Mouse (Mus musculus) fibroblast of lung, adult 2 months (primary cell): ENCODE measurements around the gene Tomm7.
"Not testable (repeated sequence)": the region's sequence is repeated elsewhere in the genome, so short reads cannot be mapped to it uniquely, and the experiment has no call there.

Experiments
- DNase-seq: peaks from one replicate; pipeline ENCODE4 v3.0.0-alpha.2; 2011; ENCODE audit warnings: low read depth

The Tomm7 gene

GRCm38 (mm10) chr5:23843674-23844530 is at the start of gene Tomm7:
Tomm7 (minus strand) TSS chr5:23844161.
- DNase-seq, result peak; percentile 97

GRCm38 (mm10) chr5:23893156-23893863 is 49.3 kb upstream of the Tomm7 start:
- no peak for DNase-seq

GRCm38 (mm10) chr5:23890734-23891133 is 46.8 kb upstream of the Tomm7 start:
- DNase-seq, result peak; percentile 15

- DNase-seq, result no peak
Observed at GRCm38 (mm10) chr5:23889461-23889860, 45.5 kb upstream of the Tomm7 start.

GRCm38 (mm10) chr5:23887111-23887510 is 43.1 kb upstream of the Tomm7 start:
- no peak for DNase-seq

GRCm38 (mm10) chr5:23874457-23874856 is 30.5 kb upstream of the Tomm7 start:
- no peak for DNase-seq

GRCm38 (mm10) chr5:23872586-23872985 is 28.6 kb upstream of the Tomm7 start:
- no peak for DNase-seq

- not testable (repeated sequence) for DNase-seq
Observed at GRCm38 (mm10) chr5:23871323-23871722, 27.4 kb upstream of the Tomm7 start.

- no peak for DNase-seq
Observed at GRCm38 (mm10) chr5:23865941-23866340, 22.0 kb upstream of the Tomm7 start.

- DNase-seq, result no peak
Observed at GRCm38 (mm10) chr5:23864054-23864965, 20.3 kb upstream of the Tomm7 start.

GRCm38 (mm10) chr5:23863166-23864053 is 19.4 kb upstream of the Tomm7 start:
- DNase-seq, result no peak

GRCm38 (mm10) chr5:23862291-23862690 is 18.3 kb upstream of the Tomm7 start:
- DNase-seq, result no peak

GRCm38 (mm10) chr5:23861721-23862120 is 17.8 kb upstream of the Tomm7 start:
- DNase-seq, result no peak

GRCm38 (mm10) chr5:23859896-23860295 is 15.9 kb upstream of the Tomm7 start:
- no peak for DNase-seq

GRCm38 (mm10) chr5:23859087-23859718 is 15.2 kb upstream of the Tomm7 start:
- no peak for DNase-seq

GRCm38 (mm10) chr5:23858643-23859042 is 14.7 kb upstream of the Tomm7 start:
- no peak for DNase-seq

- DNase-seq, result no peak
Observed at GRCm38 (mm10) chr5:23858001-23858400, 14.0 kb upstream of the Tomm7 start.

- DNase-seq, result no peak
Observed at GRCm38 (mm10) chr5:23857189-23857588, 13.2 kb upstream of the Tomm7 start.

GRCm38 (mm10) chr5:23856164-23856563 is 12.2 kb upstream of the Tomm7 start:
- no peak for DNase-seq

GRCm38 (mm10) chr5:23855484-23855883 is 11.5 kb upstream of the Tomm7 start:
- DNase-seq, result no peak

GRCm38 (mm10) chr5:23852916-23853315 is 9.0 kb upstream of the Tomm7 start:
- not testable (repeated sequence) for DNase-seq
